Mouse (Mus musculus) olfactory bulb, adult 2 months (tissue): ENCODE results near the gene Calcrl.

Experiments used
- CTCF ChIP-seq: fragments of 200-500 bp; IDR thresholded peaks from 2 replicates; pipeline ENCODE4 v1.5.1; 2012; ENCODE audit warnings: low read depth, mild to moderate bottlenecking, low read length, moderate library complexity; ENCODE audit not compliant: insufficient read depth
- POLR2A ChIP-seq: fragments of 200-500 bp; IDR thresholded peaks from 2 replicates; pipeline ENCODE4 v1.6.1; 2012; ENCODE audit warnings: mild to moderate bottlenecking, low read depth, low read length, moderate library complexity; ENCODE audit not compliant: insufficient read depth

- TF ChIP-seq CTCF (no peak), POLR2A (no peak)
Measured at GRCm38 (mm10) chr2:84462411-84462810, 37.2 kb upstream of the Calcrl start.
